Mouse (Mus musculus) hindbrain, embryonic 11.5 days (tissue): ENCODE measurements at regions not wholly inside any gene's neighbourhood (a gene's known extent, or its start where the extent isn't known, plus 50 kb on each side); places are given as distances from the start of the nearest gene placed in this dataset.

Experiments used
- ATAC-seq: fragments of 200-750 bp; cut with Nextera tagmentation; 2 replicates; pipeline ENCODE4 v1.8.0; 2017; ENCODE audit warnings: mild to moderate bottlenecking, moderate TSS enrichment, moderate library complexity; ENCODE audit not compliant: low FRiP score
- DNase-seq: peaks from one replicate; pipeline ENCODE4 v3.0.0-alpha.2; 2015; ENCODE audit warnings: low spot score
- H3K27ac ChIP-seq: fragments of 300-500 bp; sonication (generic); 2 replicates; pipeline ENCODE4 v1.5.1; 2014; ENCODE audit warnings: mild to moderate bottlenecking, low read depth, low read length
- H3K27me3 ChIP-seq: fragments of 300-500 bp; sonication (generic); 2 replicates; pipeline ENCODE4 v1.6.1; 2014; ENCODE audit warnings: mild to moderate bottlenecking, low read length, moderate library complexity, mixed read lengths; ENCODE audit not compliant: control insufficient read depth, insufficient read depth
- H3K36me3 ChIP-seq: fragments of 300-500 bp; sonication (generic); 2 replicates; pipeline ENCODE4 v1.6.1; 2014; ENCODE audit warnings: mild to moderate bottlenecking, low read length, moderate library complexity, mixed read lengths; ENCODE audit not compliant: control insufficient read depth, insufficient read depth
- H3K4me1 ChIP-seq: fragments of 300-500 bp; sonication (generic); replicated peaks from 2 replicates; pipeline ENCODE4 v1.6.1; 2014; ENCODE audit warnings: low read length, mixed read lengths; ENCODE audit not compliant: control insufficient read depth, insufficient read depth
- H3K4me2 ChIP-seq: fragments of 300-500 bp; sonication (generic); replicated peaks from 2 replicates; pipeline ENCODE4 v1.6.1; 2014; ENCODE audit warnings: mild to moderate bottlenecking, low read depth, low read length
- H3K4me3 ChIP-seq: fragments of 300-500 bp; sonication (generic); 2 replicates; pipeline ENCODE4 v1.5.1; 2014; ENCODE audit warnings: low read depth, low read length
- H3K9ac ChIP-seq: fragments of 300-500 bp; sonication (generic); 2 replicates; pipeline ENCODE4 v1.6.1; 2014; ENCODE audit warnings: low read depth, low read length
- H3K9me3 ChIP-seq: fragments of 300-500 bp; sonication (generic); 2 replicates; pipeline ENCODE4 v1.6.1; 2016; ENCODE audit warnings: low read length; ENCODE audit not compliant: control insufficient read depth
- WGBS: fragments of 180-500 bp; shearing (Covaris S2); extraction: QIAGEN DNeasy Blood & Tissue Kit; methylation state at CpG from one replicate; pipeline ENCODE4 v1.1.7; 2014; 5-methylcytosine and 5-hydroxymethylcytosine counted together

DNA sequence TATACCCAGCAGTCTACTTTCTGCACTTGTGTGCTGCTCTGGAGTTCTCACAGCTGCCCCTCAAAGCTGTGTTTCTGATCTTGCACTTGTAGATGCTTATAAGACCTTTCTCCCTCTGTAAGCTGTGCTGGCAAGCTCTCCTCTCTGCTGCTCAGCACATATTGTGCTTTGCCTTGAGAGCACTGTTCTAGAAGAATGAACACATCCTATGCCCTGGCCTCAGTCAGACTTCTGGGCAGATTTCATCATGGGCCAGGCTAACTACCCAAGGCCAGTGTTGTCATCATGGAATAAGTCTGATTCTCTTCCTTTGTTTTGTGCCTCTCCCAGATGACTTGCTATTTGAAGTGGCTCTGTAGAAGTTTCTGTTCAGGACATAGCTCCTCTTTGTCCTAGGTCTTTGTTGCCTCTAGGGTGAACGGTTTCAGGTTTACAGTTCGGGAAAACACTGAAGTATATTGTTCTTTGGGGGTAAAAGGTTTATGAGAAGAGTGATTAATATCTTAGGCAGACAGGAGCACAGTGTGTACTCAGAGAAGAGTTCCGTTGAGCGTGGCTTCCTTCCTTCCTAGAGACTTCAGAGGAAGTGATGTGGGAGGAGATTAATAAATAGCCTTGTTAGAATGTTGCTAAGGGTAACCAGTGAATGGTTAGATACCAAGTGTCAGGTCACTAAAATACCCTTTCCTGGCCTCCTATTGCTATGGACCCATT, 70.8 kb downstream of the Pcdh18 start:
- no peak overlapping the region for H3K27ac ChIP-seq
- no peaks in the 10 kb centered on the region for H3K9me3 ChIP-seq
- H3K4me1 ChIP-seq, result no peaks in the 10 kb centered on the region
- H3K27me3 ChIP-seq, result no peaks in the 10 kb centered on the region
- DNase-seq (no peak), ATAC-seq (no peak)
- no peaks in the 10 kb centered on the region for H3K36me3 ChIP-seq
- WGBS, result 68% methylated on average over 4 of the region's 4 CpGs
- no peak overlapping the region for H3K9ac ChIP-seq
- H3K4me3 ChIP-seq, result no peak overlapping the region
- H3K4me2 ChIP-seq, result no peak overlapping the region

DNA sequence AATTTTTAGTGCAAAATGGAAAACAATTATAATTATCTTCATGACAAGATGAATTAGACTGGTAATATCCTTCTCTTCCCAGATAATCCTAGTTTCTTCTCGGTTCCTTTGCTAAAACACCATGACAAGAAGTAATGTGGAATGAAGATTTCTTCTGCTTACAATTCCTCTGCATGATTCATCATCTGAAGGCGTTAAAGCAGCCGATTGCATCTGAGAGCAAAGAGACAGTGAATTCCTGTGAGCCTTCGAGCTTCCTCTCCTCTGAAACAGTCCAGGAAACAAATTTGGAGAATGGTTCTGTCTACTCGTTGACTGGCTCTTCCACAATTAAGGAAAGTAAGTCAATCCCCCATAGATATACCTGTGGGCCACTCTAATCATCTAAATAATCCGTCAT, 82.2 kb downstream of the Pcdh18 start:
- DNase-seq (no peak), ATAC-seq (no peak)
- no peak overlapping the region for H3K4me3 ChIP-seq
- 91% methylated on average over 6 of the region's 6 CpGs for WGBS
- H3K27ac ChIP-seq, result no peak overlapping the region
- H3K4me2 ChIP-seq, result no peak overlapping the region
- no peaks in the 10 kb centered on the region for H3K4me1 ChIP-seq
- H3K36me3 ChIP-seq, result no peaks in the 10 kb centered on the region
- no peak overlapping the region for H3K9ac ChIP-seq
- H3K27me3 ChIP-seq, result no peaks in the 10 kb centered on the region
- H3K9me3 ChIP-seq, result no peaks in the 10 kb centered on the region

DNA sequence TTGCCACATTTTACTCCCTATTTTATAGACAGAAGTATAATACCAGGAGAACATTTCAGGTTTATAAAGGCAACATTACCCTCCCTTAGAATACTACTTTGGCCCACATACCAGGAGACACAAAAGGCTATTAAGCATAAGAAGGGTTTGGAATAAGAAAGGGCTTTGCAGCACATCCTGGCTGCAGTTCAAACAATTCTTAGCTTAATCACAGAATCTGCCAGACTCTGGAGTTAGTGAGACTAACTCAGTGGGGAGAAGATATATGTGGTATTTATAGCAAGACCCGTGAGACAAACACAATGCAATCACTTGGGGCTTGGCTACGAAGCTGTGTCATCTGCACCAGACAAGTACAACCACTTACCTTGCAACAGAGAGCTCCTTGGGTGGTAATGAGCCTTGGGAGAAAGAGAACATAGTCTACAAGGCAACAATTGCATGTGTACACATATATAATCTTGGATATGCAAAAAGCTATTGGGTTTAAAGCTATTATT, 84.4 kb downstream of the Pcdh18 start:
- WGBS, result 47% methylated on average over 2 of the region's 2 CpGs
- no peak overlapping the region for H3K4me3 ChIP-seq
- no peak for DNase-seq
- ATAC-seq, result no peak
- no peak overlapping the region for H3K27ac ChIP-seq
- no peaks in the 10 kb centered on the region for H3K27me3 ChIP-seq
- no peak overlapping the region for H3K9ac ChIP-seq
- no peaks in the 10 kb centered on the region for H3K9me3 ChIP-seq
- no peaks in the 10 kb centered on the region for H3K4me1 ChIP-seq
- H3K4me2 ChIP-seq, result no peak overlapping the region
- no peaks in the 10 kb centered on the region for H3K36me3 ChIP-seq

DNA sequence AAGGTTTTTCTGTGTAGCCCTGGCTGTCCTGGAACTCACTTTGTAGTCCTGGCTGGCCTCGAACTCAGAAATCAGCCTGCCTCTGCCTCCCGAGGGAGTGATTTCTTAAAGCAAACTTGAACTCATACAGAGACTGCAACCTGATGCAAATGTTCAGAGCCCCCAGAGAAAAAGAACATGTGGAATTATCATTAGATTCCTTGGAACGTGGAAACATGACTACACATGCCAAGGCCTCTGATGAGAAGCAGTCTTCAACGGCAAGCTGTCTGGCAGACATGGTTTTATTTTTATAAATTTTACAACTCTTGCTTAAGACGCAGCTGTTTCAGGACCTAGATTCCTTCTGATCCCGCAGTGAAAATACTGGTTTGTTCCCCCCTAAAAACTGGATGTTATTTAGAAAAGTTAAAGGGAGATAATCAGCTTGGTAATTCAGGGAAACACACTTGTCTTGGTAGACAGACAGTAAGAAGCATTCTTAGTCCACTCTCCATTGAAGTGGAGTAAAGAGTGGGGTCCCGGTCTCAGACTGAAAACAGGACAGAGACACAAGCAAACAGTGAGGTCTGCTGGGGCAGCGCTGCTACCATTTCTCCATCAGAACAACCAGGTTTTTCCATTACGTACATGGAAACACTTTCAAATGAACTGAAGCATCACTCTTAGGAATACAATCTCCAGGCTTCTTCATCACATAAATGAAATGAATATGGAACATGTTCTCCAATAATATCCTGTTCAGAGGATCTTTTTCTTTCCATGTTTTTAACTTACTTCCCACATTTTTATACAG, 89.4 kb downstream of the Pcdh18 start:
- H3K36me3 ChIP-seq, result no peaks in the 10 kb centered on the region
- H3K27me3 ChIP-seq, result no peaks in the 10 kb centered on the region
- H3K9me3 ChIP-seq, result no peaks in the 10 kb centered on the region
- no peaks in the 10 kb centered on the region for H3K4me1 ChIP-seq
- ATAC-seq (no peak), DNase-seq (no peak)
- no peak overlapping the region for H3K9ac ChIP-seq
- H3K27ac ChIP-seq, result no peak overlapping the region
- 86% methylated on average over 9 of the region's 9 CpGs for WGBS
- no peak overlapping the region for H3K4me3 ChIP-seq
- H3K4me2 ChIP-seq, result no peak overlapping the region

DNA sequence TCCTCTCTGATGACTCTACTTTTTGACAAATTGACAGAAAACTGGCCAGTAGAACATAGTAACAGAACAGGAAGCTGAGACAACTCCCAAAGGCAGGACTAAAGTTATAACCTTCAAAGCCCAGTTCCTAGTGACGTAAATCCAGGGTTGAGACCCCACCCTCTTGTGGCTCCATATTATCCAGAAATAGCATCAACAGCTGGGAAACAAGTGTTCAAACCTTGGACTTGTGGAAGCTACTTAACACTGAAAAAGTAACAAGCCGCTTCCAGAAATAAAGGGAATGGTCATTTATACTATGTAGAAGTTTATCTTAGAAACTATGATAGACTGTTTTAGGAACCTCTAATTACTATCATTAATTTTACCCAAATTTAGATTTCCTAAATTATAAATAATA, 90.6 kb downstream of the Pcdh18 start:
- no peak overlapping the region for H3K4me3 ChIP-seq
- no peak for ATAC-seq
- H3K4me1 ChIP-seq, result no peaks in the 10 kb centered on the region
- no peak overlapping the region for H3K9ac ChIP-seq
- H3K4me2 ChIP-seq, result no peak overlapping the region
- 92% methylated on average over 2 of the region's 2 CpGs for WGBS
- DNase-seq, result no peak
- H3K27ac ChIP-seq, result no peak overlapping the region
- H3K27me3 ChIP-seq, result no peaks in the 10 kb centered on the region
- H3K9me3 ChIP-seq, result no peaks in the 10 kb centered on the region
- H3K36me3 ChIP-seq, result no peaks in the 10 kb centered on the region

DNA sequence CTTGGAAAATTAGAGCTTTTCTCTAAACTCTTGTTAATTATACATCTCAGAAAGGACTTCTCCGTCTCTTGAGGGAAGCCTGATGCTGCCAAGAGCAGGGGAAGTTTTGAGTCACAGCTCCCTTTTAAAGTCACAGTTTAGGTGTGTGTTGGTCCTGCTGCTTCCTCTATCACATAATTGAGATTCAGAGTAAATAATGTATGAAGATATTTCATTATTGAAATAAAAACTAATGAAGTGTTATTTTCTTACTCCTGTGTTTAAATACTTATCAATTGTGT, 108.3 kb downstream of the Pcdh18 start:
- 86% methylated on average over 1 of the region's 1 CpGs for WGBS
- Histone ChIP-seq H3K4me3 (no peak overlapping the region), H3K27ac (no peak overlapping the region), H3K4me2 (no peak overlapping the region), H3K36me3 (no peaks in the 10 kb centered on the region), H3K4me1 (no peaks in the 10 kb centered on the region), H3K9me3 (no peaks in the 10 kb centered on the region), H3K9ac (no peak overlapping the region), H3K27me3 (no peaks in the 10 kb centered on the region)
- ATAC-seq (no peak), DNase-seq (no peak)

DNA sequence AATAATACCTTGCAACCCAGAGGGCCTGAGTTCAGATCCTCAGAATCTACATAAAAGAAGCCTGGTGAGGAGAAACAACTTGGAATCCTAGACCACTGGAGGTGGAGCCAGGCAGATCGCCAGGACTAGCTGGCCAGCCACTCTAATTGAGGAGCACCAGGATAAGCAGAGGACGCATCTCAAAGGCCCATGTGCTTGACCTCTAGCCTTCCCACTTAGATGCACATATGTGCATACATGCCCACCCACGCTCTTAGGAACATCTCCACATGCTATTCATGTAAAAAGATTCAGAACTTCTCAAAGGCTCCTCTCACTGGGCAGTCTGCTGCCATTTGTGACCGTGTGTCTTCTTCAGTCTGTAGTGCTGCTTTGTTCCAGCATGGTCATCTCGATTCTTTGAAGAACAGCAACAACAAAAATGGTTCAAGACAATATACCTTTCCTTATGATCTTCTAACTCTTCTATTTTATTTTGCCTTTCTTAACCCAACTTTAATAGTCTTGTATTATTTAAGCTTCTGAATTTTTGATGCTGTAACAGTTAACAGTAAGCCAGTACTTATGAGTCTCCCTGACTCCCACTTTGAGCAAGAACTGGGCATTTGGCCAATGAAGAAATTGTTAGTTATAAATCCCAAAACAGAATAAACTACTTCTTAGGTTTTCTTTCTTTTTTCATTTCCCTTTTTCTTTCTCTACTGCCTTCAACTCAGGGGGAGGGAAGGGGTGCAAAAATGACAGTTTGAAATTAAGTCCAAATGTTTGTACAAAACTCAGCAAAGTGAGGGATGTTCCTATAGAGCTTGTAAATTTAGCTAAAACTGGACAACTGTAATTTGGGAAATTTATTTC, 108.9 kb downstream of the Pcdh18 start:
- Histone ChIP-seq H3K4me2 (no peak overlapping the region), H3K9ac (no peak overlapping the region), H3K4me3 (no peak overlapping the region), H3K4me1 (no peaks in the 10 kb centered on the region), H3K27me3 (no peaks in the 10 kb centered on the region), H3K27ac (no peak overlapping the region), H3K36me3 (no peaks in the 10 kb centered on the region), H3K9me3 (no peaks in the 10 kb centered on the region)
- ATAC-seq, result no peak
- DNase-seq, result no peak
- WGBS, result 88% methylated on average over 5 of the region's 5 CpGs

DNA sequence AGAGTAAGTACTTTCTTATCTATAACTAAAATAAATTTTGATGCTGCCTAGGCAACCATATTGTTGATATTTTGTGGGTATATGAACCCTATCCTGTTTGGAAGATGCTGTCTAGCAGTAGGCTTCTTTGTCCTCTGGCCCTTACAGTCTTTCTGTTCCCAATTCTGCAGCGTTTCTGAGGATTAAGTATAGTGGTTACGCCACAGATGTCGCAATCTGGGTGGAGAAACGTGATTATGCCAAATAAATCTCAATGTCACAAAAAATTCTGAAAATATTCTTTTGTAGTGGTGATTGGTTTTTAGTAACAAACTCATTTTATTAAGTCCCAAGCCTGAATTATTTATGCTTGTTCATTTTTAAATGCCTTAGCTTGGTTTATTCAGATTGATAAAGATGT, 112.1 kb downstream of the Pcdh18 start:
- Histone ChIP-seq H3K36me3 (no peaks in the 10 kb centered on the region), H3K4me2 (no peak overlapping the region), H3K4me1 (no peaks in the 10 kb centered on the region), H3K27me3 (no peaks in the 10 kb centered on the region), H3K9ac (no peak overlapping the region), H3K9me3 (no peaks in the 10 kb centered on the region), H3K27ac (no peak overlapping the region), H3K4me3 (no peak overlapping the region)
- WGBS, result 90% methylated on average over 4 of the region's 4 CpGs
- DNase-seq (no peak), ATAC-seq (no peak)
